Mouse (Mus musculus): ENCODE data around the gene Srgap2. TPM values are rescaled to one million over a fixed set of nuclear protein-coding genes. Genes with fewer than 3 reads are reported as not detected.

The Srgap2 gene
- total RNA-seq, 4 experiments from 2014 or later: 70.7 to 81.5 (median 76.7) TPM

- no peak for DNase-seq (ENCODE audit: low spot score in 2 of 2)
Observed at GRCm38 (mm10) chr1:131419307-131419706, 107.8 kb downstream of the Srgap2 start.

- DNase-seq (ENCODE audit: low spot score in 2 of 2): peak in 1 of 2 experiments; percentile 40
Observed at GRCm38 (mm10) chr1:131417821-131418660, 109.1 kb downstream of the Srgap2 start.

- no peak for DNase-seq (ENCODE audit: low spot score in 2 of 2)
Observed at GRCm38 (mm10) chr1:131417059-131417750, 109.9 kb downstream of the Srgap2 start.

- DNase-seq (ENCODE audit: low spot score in 2 of 2): no peak
Observed at GRCm38 (mm10) chr1:131403567-131403966, 123.6 kb downstream of the Srgap2 start.

- no peak for DNase-seq (ENCODE audit: low spot score in 2 of 2)
Observed at GRCm38 (mm10) chr1:131400844-131401243, 126.3 kb downstream of the Srgap2 start.

GRCm38 (mm10) chr1:131398181-131398580, 129.0 kb downstream of the Srgap2 start:
- no peak for DNase-seq (ENCODE audit: low spot score in 2 of 2)

GRCm38 (mm10) chr1:131384406-131384805, 142.7 kb downstream of the Srgap2 start:
- DNase-seq (ENCODE audit: low spot score in 2 of 2): no peak

- no peak for DNase-seq (ENCODE audit: low spot score in 2 of 2)
Observed at GRCm38 (mm10) chr1:131382184-131382583, 145.0 kb downstream of the Srgap2 start.

- no peak for DNase-seq (ENCODE audit: low spot score in 2 of 2)
Observed at GRCm38 (mm10) chr1:131380254-131380653, 146.9 kb downstream of the Srgap2 start.

GRCm38 (mm10) chr1:131378914-131379474, 148.2 kb downstream of the Srgap2 start:
- DNase-seq (ENCODE audit: low spot score in 2 of 2): no peak

- no peak for DNase-seq (ENCODE audit: low spot score in 2 of 2)
Observed at GRCm38 (mm10) chr1:131378081-131378913, 148.9 kb downstream of the Srgap2 start.

GRCm38 (mm10) chr1:131365832-131366231, 161.3 kb downstream of the Srgap2 start:
- no peak for DNase-seq (ENCODE audit: low spot score in 2 of 2)

- DNase-seq (ENCODE audit: low spot score in 2 of 2): no peak
Observed at GRCm38 (mm10) chr1:131364432-131364831, 162.7 kb downstream of the Srgap2 start.

- DNase-seq (ENCODE audit: low spot score in 2 of 2): no peak
Observed at GRCm38 (mm10) chr1:131363887-131364286, 163.3 kb downstream of the Srgap2 start.

GRCm38 (mm10) chr1:131362089-131362488, 165.1 kb downstream of the Srgap2 start:
- no peak for DNase-seq (ENCODE audit: low spot score in 2 of 2)

GRCm38 (mm10) chr1:131360800-131361199, 166.4 kb downstream of the Srgap2 start:
- no peak for DNase-seq (ENCODE audit: low spot score in 2 of 2)

- DNase-seq (ENCODE audit: low spot score in 2 of 2): no peak
Observed at GRCm38 (mm10) chr1:131359609-131360008, 167.5 kb downstream of the Srgap2 start.

- DNase-seq (ENCODE audit: low spot score in 2 of 2): no peak
Observed at GRCm38 (mm10) chr1:131357213-131357612, 169.9 kb downstream of the Srgap2 start.

GRCm38 (mm10) chr1:131351436-131351835, 175.7 kb downstream of the Srgap2 start:
- DNase-seq (ENCODE audit: low spot score in 2 of 2): peak in 1 of 2 experiments; percentile 65

GRCm38 (mm10) chr1:131349993-131350510, 177.1 kb downstream of the Srgap2 start:
- no peak for DNase-seq (ENCODE audit: low spot score in 2 of 2)

- DNase-seq (ENCODE audit: low spot score in 2 of 2): no peak
Observed at GRCm38 (mm10) chr1:131347708-131348107, 179.4 kb downstream of the Srgap2 start.
